Mouse (Mus musculus) olfactory bulb, adult 2 months (tissue): ENCODE data around the gene Swt1.

ENCODE experiments used
- CTCF ChIP-seq: fragments of 200-500 bp; IDR thresholded peaks from 2 replicates; pipeline ENCODE4 v1.5.1; 2012; ENCODE audit warnings: low read depth, mild to moderate bottlenecking, low read length, moderate library complexity; ENCODE audit not compliant: insufficient read depth
- POLR2A ChIP-seq: fragments of 200-500 bp; IDR thresholded peaks from 2 replicates; pipeline ENCODE4 v1.6.1; 2012; ENCODE audit warnings: mild to moderate bottlenecking, low read depth, low read length, moderate library complexity; ENCODE audit not compliant: insufficient read depth

GRCm38 (mm10) chr1:151332819-151333218, 95.4 kb downstream of the Swt1 start:
- no peak for TF ChIP-seq POLR2A
- TF ChIP-seq CTCF, result no peak
